Mouse (Mus musculus) embryonic stem cell, embryonic (primary cell): ENCODE results near the gene Git2.

Experiments used
- CTCF ChIA-PET, 4 experiments: fragments of 300-600 bp in 2 of 4; fragments of 350-600 bp in 2 of 4; sonication (Branson Sonifier 250); formaldehyde crosslinking; loops; one replicate each; lab custom pipeline; 2022; ENCODE audit warnings: inconsistent platforms in 2 of 4; lab: Charles Lee
- POLR2A ChIA-PET, 4 experiments: fragments of 300-600 bp in 2 of 4; fragments of 350-600 bp in 2 of 4; sonication (Branson Sonifier 250); formaldehyde crosslinking; loops; one replicate each; lab custom pipeline; 2022; ENCODE audit warnings: antibody characterized with exemption in 4 of 4, inconsistent platforms in 1 of 4; lab: Charles Lee

Git2 gene

GRCm38 (mm10) chr5:114804958-114805357 lies 29.6 kb upstream of the Git2 start:
- ChIA-PET CTCF (interaction anchor here in 2 of 4 experiments (0.7 to 2.0 kb wide), 6 partner anchors 10 to 165 kb away, joined by 3 to 5 read pairs (median 4); partner anchors contain the start of gene Ankrd13a (in 1 of the 2)), POLR2A (interaction anchor here in 3 of 4 experiments (0.6 to 6.1 kb wide), 15 partner anchors 8 to 354 kb away, joined by 3 to 48 read pairs (median 7); partner anchors contain the start of genes 1500011B03Rik (in 2 of the 3), Ankrd13a (in 2 of the 3) and Git2 (in 2 of the 3))

- CTCF ChIA-PET = interaction anchor here in 2 of 4 experiments (0.5 to 2.0 kb wide), 6 partner anchors 9 to 165 kb away, joined by 3 to 5 read pairs (median 4); partner anchors contain the start of gene Ankrd13a (in 1 of the 2)
- POLR2A ChIA-PET = interaction anchor here in 2 of 4 experiments (1.2 to 6.1 kb wide), 12 partner anchors 8 to 354 kb away, joined by 3 to 48 read pairs (median 8); partner anchors contain the start of genes 1500011B03Rik (in 2 of the 2), Ankrd13a (in 2 of the 2) and Git2 (in 2 of the 2)
Observed at GRCm38 (mm10) chr5:114804335-114804734, 29.0 kb upstream of the Git2 start.

DNA sequence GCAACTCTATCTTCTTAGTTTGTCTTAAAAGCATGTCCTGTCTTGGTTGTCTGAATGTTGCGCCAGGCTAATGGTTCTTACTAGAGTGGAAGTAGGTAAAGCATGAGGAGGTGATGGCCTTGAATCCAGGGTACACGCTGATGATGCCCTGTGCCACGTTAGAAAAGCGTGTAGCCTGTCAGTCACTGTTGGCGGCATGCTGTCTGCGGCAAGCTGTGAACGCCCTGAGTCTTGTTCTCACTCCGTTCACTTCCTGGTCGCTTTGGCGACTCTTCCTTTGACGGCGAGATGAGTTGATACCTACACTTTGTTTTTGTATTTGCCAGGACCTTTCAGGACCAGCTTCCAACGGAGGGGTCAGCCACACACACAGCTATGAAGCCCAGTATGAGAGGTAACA lies 27.9 kb upstream of the Git2 start:
- POLR2A ChIA-PET = interaction anchor here in 2 of 4 experiments (0.7 to 6.1 kb wide), 11 partner anchors 9 to 104 kb away, joined by 3 to 48 read pairs (median 4); partner anchors contain the start of genes Ankrd13a (in 1 of the 2) and Git2 (in 1 of the 2)

DNA sequence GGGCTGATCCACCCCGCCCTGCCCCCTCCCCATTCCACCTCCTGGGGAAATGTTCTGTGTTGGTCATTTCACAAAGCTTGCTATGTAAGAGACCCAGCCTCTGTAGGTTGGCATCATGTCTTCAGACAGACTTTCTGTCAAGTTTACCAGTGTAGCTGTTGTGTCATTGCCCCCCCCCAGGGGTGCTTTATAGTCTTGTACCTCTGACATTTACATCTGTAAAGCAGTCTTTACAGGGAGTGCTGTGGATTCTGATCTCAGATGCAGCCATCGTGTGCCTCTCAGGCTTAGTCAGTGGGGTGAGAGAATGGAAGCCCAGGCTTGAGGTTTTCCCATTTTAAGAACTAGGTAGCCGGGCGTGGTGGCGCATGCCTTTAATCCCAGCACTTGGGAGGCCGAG lies 26.5 kb upstream of the Git2 start:
- CTCF ChIA-PET = interaction anchor here in 2 of 4 experiments (0.6 to 1.8 kb wide), 8 partner anchors 16 to 493 kb away, joined by 3 to 10 read pairs (median 6); partner anchors contain the start of gene Oasl2 (in 1 of the 2)
- POLR2A ChIA-PET = interaction anchor here (0.6 to 6.1 kb wide), 32 partner anchors 9 to 210 kb away, joined by 3 to 48 read pairs (median 5); partner anchors contain the start of genes Git2 (in 3 of the 4) and Ankrd13a (in 2 of the 4)

More for the DNA sequence above, 27.9 kb upstream of the Git2 start:
- CTCF ChIA-PET = no interaction called here

DNA sequence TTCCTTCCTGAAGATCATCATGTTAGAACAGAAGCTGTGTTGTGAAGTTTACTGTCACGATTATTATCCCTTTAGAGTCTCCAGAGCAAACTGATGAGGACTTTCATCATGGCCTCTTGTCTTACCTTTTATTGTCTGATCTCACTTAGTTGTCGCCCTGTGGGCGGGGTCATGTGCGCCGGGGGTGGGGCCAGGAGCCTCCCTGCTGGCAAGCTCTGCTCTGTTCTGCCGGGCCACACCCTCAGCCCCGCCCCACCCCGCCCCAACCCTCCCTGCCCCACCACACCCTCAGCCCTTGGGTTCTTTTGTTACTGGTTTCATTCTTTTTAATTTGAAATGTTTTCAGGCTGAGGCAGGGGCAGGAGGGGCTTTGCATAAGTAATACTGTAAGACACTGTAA lies 25.7 kb upstream of the Git2 start:
- ChIA-PET POLR2A (interaction anchor here (0.5 to 6.1 kb wide), 40 partner anchors 8 to 500 kb away, joined by 3 to 48 read pairs (median 5); partner anchors contain the start of genes Git2 (in 3 of the 4), Ankrd13a (in 2 of the 4), 2210016L21Rik (in 1 of the 4) and Dynll1 (in 1 of the 4)), CTCF (interaction anchor here in 2 of 4 experiments (0.6 to 1.8 kb wide), 5 partner anchors 25 to 664 kb away, joined by 3 to 4 read pairs (median 3); no protein-coding TSS in a partner anchor)

- ChIA-PET CTCF (interaction anchor here in 2 of 4 experiments (0.5 to 1.8 kb wide), 2 partner anchors 26 to 581 kb away, joined by 4 read pairs; no protein-coding TSS in a partner anchor), POLR2A (interaction anchor here in 2 of 4 experiments (1.0 to 6.1 kb wide), 14 partner anchors 7 to 98 kb away, joined by 3 to 48 read pairs (median 7); partner anchors contain the start of genes Ankrd13a (in 2 of the 2) and Git2 (in 2 of the 2))
Observed at GRCm38 (mm10) chr5:114799848-114800247, 24.5 kb upstream of the Git2 start.

DNA sequence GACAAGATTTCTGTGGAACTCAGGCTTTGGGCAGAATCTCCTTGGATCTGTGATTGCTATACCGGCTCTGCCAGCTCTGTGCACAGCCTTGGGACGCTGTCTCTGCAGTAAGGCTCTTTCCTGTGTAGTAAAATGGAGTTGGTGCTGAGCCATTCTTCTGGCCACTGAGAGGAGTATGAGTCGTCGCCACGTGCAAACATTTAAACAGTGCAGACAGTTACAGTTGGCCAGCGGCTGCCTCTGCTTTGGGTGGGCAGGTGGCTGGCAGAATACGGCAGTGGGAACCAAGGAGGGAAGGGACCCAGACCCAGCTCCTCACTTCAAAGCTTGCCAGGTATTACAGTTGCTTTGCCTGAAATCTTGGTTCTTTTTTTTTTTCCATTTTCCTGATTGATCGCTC lies 21.9 kb upstream of the Git2 start:
- CTCF ChIA-PET = interaction anchor here in 1 of 4 experiments (0.7 to 0.9 kb wide), 2 partner anchors 94 to 1132 kb away, joined by 3 read pairs; no protein-coding TSS in a partner anchor

DNA sequence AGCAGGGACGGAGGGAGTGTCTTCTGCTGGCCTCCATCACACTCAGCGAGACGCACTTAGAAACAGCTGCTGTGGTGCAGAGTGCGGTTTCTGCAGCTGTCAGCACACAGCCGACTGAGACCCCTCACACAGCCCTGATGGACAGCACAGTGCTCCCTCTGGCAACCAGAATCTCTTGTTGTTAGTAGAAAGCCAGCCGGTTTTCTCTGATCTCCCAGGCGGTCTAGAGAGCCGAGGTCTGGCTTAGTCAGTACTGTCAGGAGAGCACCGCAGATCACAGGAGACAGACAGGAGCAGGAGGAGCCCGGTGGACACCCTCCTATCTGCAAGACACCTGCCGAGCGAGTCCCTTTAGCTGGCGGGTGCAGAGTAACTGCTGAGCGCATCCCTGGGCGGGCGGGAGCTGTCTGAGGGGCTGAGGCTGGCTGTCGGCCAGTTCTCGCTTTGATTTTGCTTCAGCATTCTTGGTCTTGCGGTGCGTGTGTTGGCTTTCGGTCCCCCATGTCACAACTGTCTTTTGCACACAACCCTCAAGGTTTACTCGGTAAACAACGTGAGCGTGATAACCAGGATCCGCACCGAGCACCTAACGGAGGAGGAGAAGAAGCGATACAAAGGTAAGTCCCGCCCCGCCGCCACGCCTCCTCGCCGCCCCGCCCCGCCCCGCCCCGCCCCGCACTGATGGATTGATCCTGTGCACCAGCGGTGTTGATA lies 21.1 kb upstream of the Git2 start:
- POLR2A ChIA-PET = interaction anchor here in 3 of 4 experiments (0.6 to 6.1 kb wide), 20 partner anchors 8 to 154 kb away, joined by 3 to 39 read pairs (median 4); partner anchors contain the start of genes Ankrd13a (in 2 of the 3) and Git2 (in 2 of the 3)
- CTCF ChIA-PET = interaction anchor here in 2 of 4 experiments (0.5 to 1.2 kb wide), 2 partner anchors 33 to 95 kb away, joined by 3 read pairs; no protein-coding TSS in a partner anchor

More for the DNA sequence above, 21.9 kb upstream of the Git2 start:
- POLR2A ChIA-PET = interaction anchor here in 3 of 4 experiments (0.6 to 6.1 kb wide), 19 partner anchors 7 to 597 kb away, joined by 3 to 39 read pairs (median 4); partner anchors contain the start of genes Git2 (in 2 of the 3) and Ankrd13a (in 1 of the 3)

GRCm38 (mm10) chr5:114795653-114796052 lies 20.3 kb upstream of the Git2 start:
- POLR2A ChIA-PET = interaction anchor here in 3 of 4 experiments (0.5 to 6.2 kb wide), 20 partner anchors 7 to 586 kb away, joined by 3 to 39 read pairs (median 4); partner anchors contain the start of genes Ankrd13a (in 2 of the 3), Git2 (in 2 of the 3) and Fam222a (in 1 of the 3)
- CTCF ChIA-PET = interaction anchor here in 3 of 4 experiments (0.5 to 1.4 kb wide), 3 partner anchors 9 to 94 kb away, joined by 3 to 4 read pairs (median 3); no protein-coding TSS in a partner anchor

- CTCF ChIA-PET = interaction anchor here in 3 of 4 experiments (0.5 to 1.4 kb wide), 4 partner anchors 9 to 416 kb away, joined by 3 to 6 read pairs (median 5); no protein-coding TSS in a partner anchor
- POLR2A ChIA-PET = interaction anchor here in 2 of 4 experiments (0.6 to 6.2 kb wide), 24 partner anchors 7 to 227 kb away, joined by 3 to 39 read pairs (median 4); partner anchors contain the start of genes Ankrd13a (in 2 of the 2), Git2 (in 2 of the 2) and Fam222a (in 1 of the 2)
Observed at GRCm38 (mm10) chr5:114795231-114795630, 19.9 kb upstream of the Git2 start.

DNA sequence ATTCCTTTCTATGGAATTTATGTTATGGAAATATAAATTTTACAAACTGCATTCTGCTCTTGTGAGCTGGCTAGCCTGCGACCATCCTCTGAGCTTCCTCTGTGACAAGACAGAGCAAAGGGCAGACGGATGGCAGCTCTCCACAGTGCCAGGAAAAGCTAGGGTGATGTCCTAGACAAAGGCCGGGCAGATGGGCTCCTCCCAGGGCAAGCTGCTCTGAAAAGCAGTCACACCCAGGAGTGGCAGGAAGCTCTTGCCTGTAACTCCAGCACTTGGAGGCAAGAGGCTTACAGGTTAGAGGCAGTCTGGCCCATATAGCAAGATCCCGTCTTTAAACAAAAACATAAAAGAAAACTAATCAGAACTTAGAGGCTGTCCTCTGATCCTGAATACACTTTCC lies 19.3 kb upstream of the Git2 start:
- CTCF ChIA-PET = interaction anchor here in 3 of 4 experiments (0.5 to 1.4 kb wide), 4 partner anchors 9 to 417 kb away, joined by 3 to 6 read pairs (median 5); no protein-coding TSS in a partner anchor
- POLR2A ChIA-PET = interaction anchor here in 3 of 4 experiments (0.6 to 6.2 kb wide), 24 partner anchors 8 to 401 kb away, joined by 3 to 39 read pairs (median 4); partner anchors contain the start of genes Ankrd13a (in 2 of the 3) and Git2 (in 2 of the 3)

GRCm38 (mm10) chr5:114793317-114793716 lies 18.0 kb upstream of the Git2 start:
- ChIA-PET CTCF (interaction anchor here in 2 of 4 experiments (0.6 kb wide), 2 partner anchors 206 to 640 kb away, joined by 3 to 5 read pairs; no protein-coding TSS in a partner anchor), POLR2A (interaction anchor here in 3 of 4 experiments (0.6 to 6.2 kb wide), 22 partner anchors 8 to 359 kb away, joined by 3 to 39 read pairs (median 5); partner anchors contain the start of genes Ankrd13a (in 3 of the 3), Git2 (in 3 of the 3) and Oasl2 (in 1 of the 3))

GRCm38 (mm10) chr5:114785196-114785595 lies 9.9 kb upstream of the Git2 start:
- CTCF ChIA-PET = interaction anchor here (0.5 to 0.7 kb wide), 11 partner anchors 10 to 929 kb away, joined by 3 to 6 read pairs (median 3); no protein-coding TSS in a partner anchor
- POLR2A ChIA-PET = interaction anchor here (0.5 to 6.0 kb wide), 24 partner anchors 8 to 505 kb away, joined by 3 to 47 read pairs (median 5); partner anchors contain the start of genes Ankrd13a (in 2 of the 4) and Git2 (in 2 of the 4)

DNA sequence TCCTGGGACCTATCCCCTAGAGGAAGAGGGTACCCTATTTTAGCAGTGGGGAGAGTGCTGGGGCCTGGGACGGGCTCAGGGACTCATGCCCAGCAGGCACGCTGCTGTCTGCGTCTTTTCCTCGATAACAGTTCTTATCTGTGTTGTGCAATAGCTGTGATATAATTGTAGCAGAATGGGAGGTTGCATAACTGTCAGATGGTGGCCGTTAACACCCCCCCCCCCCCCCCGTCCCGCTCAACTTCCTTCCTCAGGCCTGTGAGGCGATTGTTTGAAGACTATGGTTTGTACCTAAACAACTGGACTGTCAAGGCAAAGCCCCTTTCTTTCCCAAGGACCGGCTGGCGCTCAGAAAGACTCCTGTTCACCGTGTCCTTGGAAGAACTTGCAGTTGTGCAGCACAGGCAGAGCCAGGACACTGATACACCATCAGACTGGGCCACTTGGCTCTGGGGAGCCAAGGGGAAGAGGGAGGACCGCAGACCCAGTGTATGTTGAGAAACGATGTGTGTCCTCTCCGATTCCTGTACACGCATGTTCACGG lies 9.4 kb upstream of the Git2 start:
- ChIA-PET CTCF (interaction anchor here (0.6 to 0.7 kb wide), 8 partner anchors 10 to 929 kb away, joined by 3 to 11 read pairs (median 4); no protein-coding TSS in a partner anchor), POLR2A (interaction anchor here in 3 of 4 experiments (0.5 to 6.0 kb wide), 16 partner anchors 9 to 505 kb away, joined by 3 to 47 read pairs (median 5); partner anchors contain the start of genes Ankrd13a (in 1 of the 3) and Git2 (in 1 of the 3))

GRCm38 (mm10) chr5:114783405-114784163 lies 8.3 kb upstream of the Git2 start:
- POLR2A ChIA-PET = interaction anchor here in 2 of 4 experiments (0.7 to 2.8 kb wide), 6 partner anchors 9 to 90 kb away, joined by 3 to 20 read pairs (median 4); partner anchors contain the start of gene Ankrd13a (in 1 of the 2)
- CTCF ChIA-PET = interaction anchor here in 1 of 4 experiments (0.5 kb wide), 1 partner anchor 8 kb away, joined by 4 read pairs; no protein-coding TSS in a partner anchor
